ENCODE assay signal across 15 mouse cellular contexts in genomic region chr8:8484546-8484945, GRCm38 (mm10).
DNase-seq lines count a peak whose midpoint lies in the region; ATAC-seq and TF ChIP-seq lines count a peak whose summit lies in the region.
"Had no signal": no experiment of that assay in that cellular context is flagged by ENCODE, and none has a peak within 500 bp of the region (broad histone marks: within the 10 kb centered on the region; RNA-seq: fewer than 3 reads in every experiment).

No protein-coding gene starts in this region.

- no peak for ATAC-seq in embryonic facial prominence, embryonic 14.5 days (ENCODE audit: low read depth)
- ATAC-seq in hindbrain, embryonic 13.5 days (ENCODE audit: low FRiP score): peak; percentile 53
- peak; percentile 63; the same call in 1 of the 2 replicates for ATAC-seq in neural tube, embryonic 11.5 days (ENCODE audit: insufficient read depth, low FRiP score, low TSS enrichment)
- ATAC-seq in lung, postnatal 0 days: no peak
- no peak for ATAC-seq in inflammation-experienced regulatory T-cells, adult 6 months
- ATAC-seq: CD4-positive, CD25-positive, alpha-beta regulatory T cell, adult 4 months; intestine, postnatal 0 days; liver, embryonic 12.5 days had no signal

- TF ChIP-seq EP300 in lung, postnatal 0 days (IDR thresholded peaks at IDR 0.05): no peak

- no peak overlapping the region for H3K4me2 ChIP-seq in embryonic facial prominence, embryonic 14.5 days (ENCODE audit: low read depth, low read length)
- H3K4me2 ChIP-seq in hindbrain, embryonic 13.5 days: no peak overlapping the region
- no peak overlapping the region for H3K4me2 ChIP-seq in neural tube, embryonic 11.5 days (ENCODE audit: low read depth)
- H3K4me2 ChIP-seq in lung, postnatal 0 days (replicated peaks; ENCODE audit: low read depth, low read length): no peak overlapping the region
- H3K4me2 ChIP-seq: embryonic facial prominence, embryonic 15.5 days; heart, embryonic 12.5 days; liver, embryonic 12.5 days had no signal

- TF ChIP-seq CTCF in lung, postnatal 0 days (IDR thresholded peaks at IDR 0.05): no peak

- 34% methylated on average over 8 of the region's 8 CpGs for WGBS in embryonic facial prominence, embryonic 14.5 days
- 4% methylated on average over 8 of the region's 8 CpGs for WGBS in hindbrain, embryonic 13.5 days
- 10% methylated on average over 8 of the region's 8 CpGs for WGBS in neural tube, embryonic 11.5 days
- WGBS in lung, postnatal 0 days: 64% methylated on average over 8 of the region's 8 CpGs

- no peak overlapping the region for H3K9ac ChIP-seq in embryonic facial prominence, embryonic 14.5 days (ENCODE audit: low read depth, low read length)
- no peak overlapping the region for H3K9ac ChIP-seq in hindbrain, embryonic 13.5 days
- H3K9ac ChIP-seq in neural tube, embryonic 11.5 days (ENCODE audit: low read length): no peak overlapping the region
- no peak overlapping the region for H3K9ac ChIP-seq in lung, postnatal 0 days (replicated peaks; ENCODE audit: low read depth)
- H3K9ac ChIP-seq: embryonic facial prominence, embryonic 15.5 days; heart, embryonic 12.5 days; liver, embryonic 12.5 days had no signal

- H3K36me3 ChIP-seq in embryonic facial prominence, embryonic 14.5 days (ENCODE audit: control insufficient read depth, insufficient read depth, low read length): no peaks in the 10 kb centered on the region
- H3K36me3 ChIP-seq in hindbrain, embryonic 13.5 days: no peaks in the 10 kb centered on the region
- no peaks in the 10 kb centered on the region for H3K36me3 ChIP-seq in neural tube, embryonic 11.5 days (ENCODE audit: control insufficient read depth, insufficient read depth, low read length)
- H3K36me3 ChIP-seq in lung, postnatal 0 days (ENCODE audit: insufficient read depth, low read length): no peaks in the 10 kb centered on the region
- H3K36me3 ChIP-seq: embryonic facial prominence, embryonic 15.5 days; heart, embryonic 12.5 days; liver, embryonic 12.5 days had no signal

- 0 out of 2 replicates have a peak, but pooled peaks cover under 1% of the 10 kb centered on the region for H3K27me3 ChIP-seq in embryonic facial prominence, embryonic 14.5 days (replicated peaks; ENCODE audit: control insufficient read depth, insufficient read depth, low read length)
- no peaks in the 10 kb centered on the region; the same call in 1 of the 2 replicates for H3K27me3 ChIP-seq in hindbrain, embryonic 13.5 days
- no peaks in the 10 kb centered on the region for H3K27me3 ChIP-seq in neural tube, embryonic 11.5 days (ENCODE audit: control insufficient read depth, insufficient read depth, low read length)
- H3K27me3 ChIP-seq in lung, postnatal 0 days (replicated peaks; ENCODE audit: insufficient read depth, low read length): 0 out of 2 replicates have a peak, but pooled peaks cover 3% of the 10 kb centered on the region
- H3K27me3 ChIP-seq: heart, embryonic 12.5 days had no signal

- peak; percentile 84 for DNase-seq in R1 (ENCODE audit: low read depth, low spot score)
- peak; percentile 31 for DNase-seq in embryonic facial prominence, embryonic 14.5 days (ENCODE audit: low spot score)
- DNase-seq in neural tube, embryonic 11.5 days (ENCODE audit: low spot score): peak; percentile 56
- no peak for DNase-seq in lung, postnatal 0 days (ENCODE audit: low spot score)
- DNase-seq in layer of hippocampus, adult 9-10 months (ENCODE audit: low spot score): no peak
- no peak for DNase-seq in lung, postnatal 14 days
- DNase-seq: cerebellum, adult 8-10 months; lung, postnatal 4 days had no signal

- peaks cover 20% of the 10 kb centered on the region for H3K4me1 ChIP-seq in embryonic facial prominence, embryonic 14.5 days (ENCODE audit: control insufficient read depth, insufficient read depth, low read length)
- peaks cover 41% of the 10 kb centered on the region for H3K4me1 ChIP-seq in hindbrain, embryonic 13.5 days (replicated peaks)
- peaks cover 27% of the 10 kb centered on the region for H3K4me1 ChIP-seq in neural tube, embryonic 11.5 days (ENCODE audit: control insufficient read depth, insufficient read depth, low read length)
- no peaks in the 10 kb centered on the region; the same call in 1 of the 2 replicates for H3K4me1 ChIP-seq in lung, postnatal 0 days (ENCODE audit: insufficient read depth, low read depth, low read length)

- H3K9me3 ChIP-seq in embryonic facial prominence, embryonic 14.5 days (ENCODE audit: control insufficient read depth, low read length): no peaks in the 10 kb centered on the region
- H3K9me3 ChIP-seq in hindbrain, embryonic 13.5 days: no peaks in the 10 kb centered on the region
- H3K9me3 ChIP-seq in neural tube, embryonic 11.5 days (ENCODE audit: control insufficient read depth, low read length): no peaks in the 10 kb centered on the region
- H3K9me3 ChIP-seq in lung, postnatal 0 days (ENCODE audit: low read length): no peaks in the 10 kb centered on the region
- H3K9me3 ChIP-seq: embryonic facial prominence, embryonic 15.5 days; heart, embryonic 12.5 days; liver, embryonic 12.5 days had no signal

- H3K4me3 ChIP-seq in embryonic facial prominence, embryonic 14.5 days (ENCODE audit: low read depth, low read length): no peak overlapping the region
- no peak overlapping the region for H3K4me3 ChIP-seq in hindbrain, embryonic 13.5 days
- no peak overlapping the region for H3K4me3 ChIP-seq in neural tube, embryonic 11.5 days (ENCODE audit: low read depth, low read length)
- no peak overlapping the region for H3K4me3 ChIP-seq in lung, postnatal 0 days (ENCODE audit: low read depth, low read length)
- H3K4me3 ChIP-seq: embryonic facial prominence, embryonic 15.5 days; heart, embryonic 12.5 days; liver, embryonic 12.5 days had no signal

- H3K27ac ChIP-seq in embryonic facial prominence, embryonic 14.5 days (replicated peaks; ENCODE audit: low read depth, low read length): no peak overlapping the region
- peak overlapping the region; percentile 45 for H3K27ac ChIP-seq in hindbrain, embryonic 13.5 days
- no peak overlapping the region for H3K27ac ChIP-seq in neural tube, embryonic 11.5 days (ENCODE audit: low read depth, low read length)
- H3K27ac ChIP-seq in lung, postnatal 0 days (ENCODE audit: low read length): no peak overlapping the region
- H3K27ac ChIP-seq: embryonic facial prominence, embryonic 15.5 days; liver, embryonic 12.5 days had no signal

Comparison
In these comparisons a context has a peak if more than half of its experiments do, and no peak if none do; other contexts are left out.
1. DNase-seq: peak in R1 (single experiment), embryonic facial prominence, embryonic 14.5 days (single experiment) and neural tube, embryonic 11.5 days (single experiment); none in lung, postnatal 0 days (single experiment), layer of hippocampus, adult 9-10 months (single experiment) and lung, postnatal 14 days (single experiment).
2. ATAC-seq: peak in hindbrain, embryonic 13.5 days (single experiment) and neural tube, embryonic 11.5 days (single experiment); none in embryonic facial prominence, embryonic 14.5 days (single experiment), lung, postnatal 0 days (single experiment) and inflammation-experienced regulatory T-cells, adult 6 months (single experiment).